Mouse (Mus musculus): ENCODE measurements around the gene Phf12.
A peak's percentile ranks its signal among the peaks of the same experiment; 100 is the strongest.
"Not testable (repeated sequence)": the region's sequence is repeated elsewhere in the genome, so short reads cannot be mapped to it uniquely, and the experiment has no call there.

Phf12 gene

DNA sequence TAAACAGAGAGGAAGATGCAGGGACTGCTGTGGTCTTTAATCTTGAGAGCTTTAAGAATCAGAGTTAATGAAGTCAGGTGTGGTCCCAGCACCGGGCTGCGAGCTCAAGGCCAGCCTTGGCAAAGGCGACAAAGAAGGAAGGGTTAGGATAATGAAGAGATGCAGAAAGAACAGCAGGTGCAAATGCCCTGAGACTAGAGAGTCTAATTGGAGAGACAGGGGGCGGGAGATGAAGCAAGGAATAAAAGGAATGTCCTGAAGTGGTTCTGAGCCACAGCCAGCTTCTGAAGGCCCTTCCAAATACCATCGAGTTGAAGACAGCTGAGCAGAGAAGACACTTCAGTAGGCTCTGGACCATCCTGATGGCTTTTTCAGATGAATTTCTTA lies 50.2 kb downstream of the Phf12 start:
- DNase-seq, result no peak

- DNase-seq, result peak; percentile 92
These were observed 51.5 kb downstream of the Phf12 start for GRCm38 (mm10) chr11:78033931-78034617.

GRCm38 (mm10) chr11:78036791-78037190 lies 54.2 kb downstream of the Phf12 start:
- peak; percentile 93 for DNase-seq

DNA sequence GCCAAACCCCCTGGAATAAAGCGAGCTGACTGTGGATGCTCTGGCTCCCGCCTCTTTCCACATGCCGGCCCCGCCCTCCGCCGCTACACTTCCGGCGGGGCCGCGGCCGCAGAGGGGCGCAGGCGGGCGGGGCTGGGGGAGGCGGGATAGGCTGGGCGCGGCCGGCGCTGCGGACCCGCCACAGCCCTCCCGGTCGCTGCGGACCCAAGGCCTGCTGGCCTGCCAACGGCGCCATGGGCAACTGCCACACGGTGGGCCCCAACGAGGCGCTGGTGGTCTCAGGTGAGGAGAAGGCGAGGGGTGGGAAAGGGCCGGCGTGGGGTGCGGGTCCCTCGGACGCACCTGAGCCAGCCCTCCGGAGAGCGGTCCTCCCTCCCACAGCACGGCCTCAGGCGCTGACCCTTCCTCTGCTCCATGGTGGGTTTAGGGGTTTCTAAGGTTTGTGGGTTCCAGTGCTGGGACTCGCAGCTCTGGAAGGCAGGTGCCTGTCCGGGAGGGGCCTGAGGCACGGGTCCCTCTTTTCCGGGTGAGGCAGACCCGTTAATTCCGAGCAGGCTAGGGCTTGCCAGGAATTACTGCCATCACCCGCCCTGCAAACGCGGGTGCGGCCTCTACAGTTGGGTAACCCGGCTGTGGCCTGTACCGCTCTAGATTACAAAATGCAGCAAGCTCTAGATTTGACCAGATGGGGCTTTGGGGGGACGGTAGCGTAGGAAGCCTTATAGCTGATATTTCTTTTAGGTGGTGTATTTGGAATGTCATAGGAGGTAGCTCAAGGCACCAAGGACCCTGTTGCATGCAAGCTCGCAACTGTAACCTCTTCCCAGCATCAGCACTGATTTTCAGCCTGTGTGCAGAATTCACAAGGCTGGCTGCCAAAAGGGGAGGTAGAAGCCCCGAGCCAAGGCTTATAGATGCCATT lies 55.5 kb downstream of the Phf12 start, which contains the start of gene Flot2:
Gene Flot2, plus strand, starts transcription at position 101 of the 922 bp plus-strand sequence.
- peak; percentile 97 for DNase-seq

DNA sequence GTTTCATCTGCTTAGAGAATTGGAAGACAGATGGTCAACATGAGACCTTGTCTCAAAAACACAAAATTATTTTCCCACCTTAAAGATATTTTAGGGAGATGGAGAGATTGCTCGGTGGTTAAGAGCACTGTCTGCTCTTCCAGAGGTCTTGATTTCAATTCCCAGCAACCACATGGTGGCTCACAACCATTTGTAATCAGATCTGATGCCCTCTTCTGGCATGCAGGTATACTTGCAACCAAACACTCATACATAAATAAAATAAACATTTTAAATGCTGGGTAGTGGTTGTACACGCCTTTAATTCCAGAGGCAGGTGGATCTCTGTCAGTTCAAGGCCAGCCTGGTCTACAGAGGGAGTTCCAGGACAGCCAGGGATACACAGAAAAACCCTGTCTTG lies 58.3 kb downstream of the Phf12 start:
- no peak for DNase-seq

DNA sequence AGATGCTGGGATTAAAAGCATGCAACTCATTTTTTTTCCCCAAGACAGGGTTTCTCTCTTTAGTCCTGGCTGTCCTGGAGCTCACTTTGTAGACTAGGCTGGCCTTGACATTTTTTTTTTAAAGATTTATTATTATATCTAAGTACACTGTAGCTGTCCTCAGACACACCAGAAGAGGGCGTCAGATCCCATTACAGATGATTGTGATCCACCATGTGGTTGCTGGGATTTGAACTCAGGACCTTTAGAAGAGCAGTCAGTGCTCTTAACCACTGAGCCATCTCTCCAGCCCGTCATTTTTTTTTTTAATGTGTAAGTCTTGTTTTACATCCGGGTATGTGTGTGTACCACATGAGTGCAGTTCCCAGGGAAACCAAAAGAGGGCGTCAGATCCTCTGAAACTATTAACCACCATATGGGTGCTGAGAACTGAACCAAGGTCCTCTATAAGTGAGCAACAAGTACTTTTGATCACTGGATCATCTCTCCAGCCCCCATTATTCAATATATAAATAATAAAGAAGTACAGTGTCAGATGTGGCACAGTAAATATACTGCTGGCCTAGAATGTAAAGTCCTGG lies 59.8 kb downstream of the Phf12 start:
- peak; percentile 90 for DNase-seq

DNA sequence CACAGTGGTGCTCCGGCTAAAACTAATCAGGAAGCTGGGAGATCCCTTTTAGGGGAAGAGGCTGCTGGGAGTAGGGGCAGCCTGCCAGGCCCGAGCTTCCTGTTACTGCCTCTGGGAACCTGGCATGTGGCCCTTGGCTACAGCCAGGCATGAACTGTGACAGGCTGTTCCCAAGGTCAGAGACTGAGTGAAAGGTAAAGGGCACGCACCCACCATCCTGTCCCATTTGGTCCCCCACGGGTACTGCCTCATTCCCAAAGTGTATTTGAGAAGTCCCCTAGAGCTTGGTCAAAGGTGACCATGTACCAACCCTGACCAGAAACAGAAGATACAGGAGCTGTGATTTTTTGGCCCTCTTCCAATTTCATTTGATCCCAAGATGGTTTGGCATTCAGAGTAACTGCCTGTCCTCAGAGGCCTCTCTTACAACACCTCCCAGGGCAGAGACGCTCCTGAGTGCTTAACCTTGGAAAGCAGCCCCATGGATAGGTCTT lies 62.3 kb downstream of the Phf12 start:
- peak; percentile 99 for DNase-seq

GRCm38 (mm10) chr11:78048637-78049036 lies 66.1 kb downstream of the Phf12 start:
- not testable (repeated sequence) for DNase-seq

- no peak for DNase-seq
These were observed 70.5 kb downstream of the Phf12 start for GRCm38 (mm10) chr11:78053078-78053477.

DNA sequence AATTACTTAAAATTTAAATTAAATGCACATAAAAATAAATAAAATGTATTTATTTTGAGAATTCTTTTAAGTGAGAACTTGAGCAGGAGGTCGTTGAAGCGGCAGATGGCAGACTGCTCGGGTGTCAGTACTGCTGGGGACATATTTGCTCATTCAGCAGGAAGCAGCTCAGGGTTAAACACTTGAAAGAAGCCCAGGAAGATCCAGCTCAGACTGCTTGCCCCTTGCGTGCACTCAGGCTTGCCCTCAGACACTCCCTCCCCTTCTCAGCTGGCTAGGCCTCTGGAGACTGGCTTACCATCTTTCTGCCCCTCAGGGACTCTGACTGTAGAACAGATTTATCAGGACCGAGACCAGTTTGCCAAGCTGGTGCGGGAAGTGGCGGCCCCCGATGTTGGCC lies 74.4 kb downstream of the Phf12 start:
- peak; percentile 51 for DNase-seq

GRCm38 (mm10) chr11:78059833-78060757 lies 77.5 kb downstream of the Phf12 start:
- peak; percentile 97 for DNase-seq

- no peak for DNase-seq
These were observed 80.0 kb downstream of the Phf12 start for GRCm38 (mm10) chr11:78062563-78062962.

DNA sequence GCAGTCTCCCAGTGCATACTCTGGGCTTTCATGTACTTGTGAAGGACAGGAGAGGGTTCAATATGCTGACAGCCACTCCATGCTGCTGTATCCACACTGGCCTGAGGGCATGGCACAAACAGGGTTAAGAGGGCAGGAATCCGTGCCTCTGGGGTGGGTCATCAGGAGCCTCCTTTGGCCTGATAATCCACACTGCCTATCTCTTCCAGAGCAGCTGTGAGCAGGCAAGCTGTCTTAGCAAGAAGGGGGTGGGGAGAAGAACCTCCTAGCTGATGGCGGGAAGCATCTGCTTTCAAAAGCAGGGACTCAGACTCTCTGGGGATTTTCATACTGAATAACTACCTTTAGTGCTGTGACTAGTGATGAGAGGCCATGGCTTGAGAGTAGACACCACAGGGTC lies 83.4 kb downstream of the Phf12 start:
- peak; percentile 64 for DNase-seq

GRCm38 (mm10) chr11:78066641-78067040 lies 84.1 kb downstream of the Phf12 start:
- DNase-seq, result peak; percentile 55

GRCm38 (mm10) chr11:78067566-78067965 lies 85.0 kb downstream of the Phf12 start:
- DNase-seq, result no peak

- no peak for DNase-seq
These were observed 86.6 kb downstream of the Phf12 start for GRCm38 (mm10) chr11:78069130-78069529.

DNA sequence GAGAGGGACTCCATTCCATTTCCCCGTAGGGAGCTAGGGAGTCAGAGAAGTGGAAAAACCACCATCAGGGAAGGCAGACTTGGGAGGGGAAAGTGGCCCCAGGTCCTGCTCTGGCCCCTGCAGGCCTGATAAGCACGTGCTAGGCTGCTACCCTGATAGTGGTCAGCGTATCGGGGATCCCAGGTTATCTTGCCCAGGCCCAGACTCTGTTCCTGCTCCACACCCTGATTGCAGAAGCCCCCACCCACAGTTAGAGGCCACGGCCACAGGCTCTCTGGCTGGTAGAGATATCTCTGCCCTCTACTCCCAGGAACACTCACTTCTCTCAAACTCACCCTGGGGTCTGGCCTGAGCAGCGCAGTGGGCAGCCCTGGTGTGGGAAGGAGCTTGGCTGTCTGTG lies 87.1 kb downstream of the Phf12 start:
- no peak for DNase-seq

DNA sequence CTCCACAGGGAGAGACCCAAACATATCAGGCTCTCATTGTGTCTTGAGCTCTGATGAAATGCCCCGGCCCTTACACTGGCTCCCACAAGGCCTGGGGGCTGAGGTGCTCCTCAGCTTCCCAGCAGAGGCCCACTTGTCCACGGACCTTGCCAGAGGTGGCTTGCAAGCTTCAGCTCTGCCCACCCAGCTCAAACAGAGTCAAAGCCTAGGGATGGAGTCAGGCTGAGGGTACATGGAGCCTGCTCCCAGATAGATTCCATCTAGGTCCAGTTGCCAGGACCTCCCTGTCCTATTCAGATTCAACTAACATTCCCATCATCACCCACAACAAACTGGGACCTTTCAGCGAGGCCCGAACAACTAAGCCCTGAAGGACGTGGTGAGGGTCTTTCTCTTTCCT lies 89.4 kb downstream of the Phf12 start:
- peak; percentile 79 for DNase-seq

- DNase-seq, result peak; percentile 75
These were observed 90.0 kb downstream of the Phf12 start for GRCm38 (mm10) chr11:78072425-78073130.

DNA sequence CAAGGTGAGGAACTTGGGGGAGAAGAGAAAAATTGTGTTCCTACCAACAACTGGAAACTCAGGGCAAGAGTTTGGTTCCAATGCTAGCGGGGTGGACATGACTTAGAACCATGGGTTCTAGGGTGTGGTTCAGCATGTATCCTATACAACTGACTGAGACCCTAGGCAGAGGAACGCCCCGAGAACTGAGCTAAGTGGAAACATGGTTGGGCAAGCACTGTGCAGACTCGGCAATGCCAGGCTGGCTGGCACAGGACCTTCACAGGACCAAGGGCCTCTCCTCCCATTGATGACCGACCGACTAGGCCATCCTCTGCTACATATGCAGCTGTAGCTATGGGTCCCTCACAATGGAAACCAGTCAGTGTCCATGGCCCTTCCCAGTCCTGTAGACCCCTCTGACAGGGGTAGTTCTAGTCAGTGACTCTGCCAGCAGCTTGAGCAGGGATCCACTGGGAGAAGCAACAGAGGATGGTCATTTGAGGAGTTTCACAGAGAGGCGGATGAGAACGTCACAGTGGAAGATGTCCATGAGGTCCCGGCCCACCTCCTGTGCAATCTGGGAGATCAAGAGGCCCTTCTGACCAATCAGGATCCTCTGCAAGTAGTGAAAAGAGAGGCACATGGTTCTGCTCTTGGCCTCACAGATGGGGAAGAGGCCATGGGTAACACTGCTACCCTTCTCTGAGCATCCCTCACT lies 91.2 kb downstream of the Phf12 start:
- DNase-seq, result peak; percentile 66

GRCm38 (mm10) chr11:78074277-78074652 lies 91.7 kb downstream of the Phf12 start:
- no peak for DNase-seq
